Mouse (Mus musculus): ENCODE data around the gene Enkd1. TPM values are rescaled to one million over a fixed set of nuclear protein-coding genes. Genes with fewer than 3 reads are reported as not detected.

Enkd1 gene
- polyA plus RNA-seq, 1 experiment from 2014 or later, result 28.7 TPM

DNA sequence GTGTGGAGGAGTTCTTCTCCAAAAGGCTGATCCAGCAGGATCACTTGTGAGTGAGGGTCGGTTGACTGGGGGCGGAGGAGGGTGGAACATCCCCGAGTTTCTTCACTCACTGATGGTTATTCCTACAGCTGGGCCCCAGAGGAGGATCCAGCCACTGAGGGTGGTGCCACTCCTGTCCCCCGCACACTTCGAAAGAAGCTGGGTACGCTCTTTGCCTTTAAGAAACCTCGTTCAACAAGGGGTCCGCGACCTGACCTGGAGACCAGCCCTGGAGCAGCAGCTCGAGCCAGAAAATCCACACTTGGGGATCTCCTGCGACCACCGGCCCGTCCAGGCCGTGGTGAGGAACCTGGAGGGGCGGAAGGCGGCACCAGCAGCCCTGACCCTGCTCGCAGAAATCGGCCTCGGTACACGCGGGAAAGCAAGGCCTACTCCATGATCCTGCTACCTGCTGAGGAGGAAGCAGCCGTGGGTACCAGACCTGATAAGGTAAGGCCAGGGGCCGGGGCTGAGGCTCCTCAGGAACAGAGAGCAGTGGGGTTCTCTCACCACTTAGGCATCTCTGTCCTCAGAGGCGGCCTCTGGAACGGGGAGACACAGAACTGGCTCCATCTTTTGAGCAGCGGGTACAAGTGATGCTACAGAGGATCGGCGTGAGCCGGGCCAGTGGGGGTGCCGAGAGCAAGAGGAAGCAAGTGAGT lies 12.8 kb downstream of the Enkd1 start:
- Histone ChIP-seq H3K27me3 (ENCODE audit: insufficient read depth, low read length) (no peaks in the 10 kb centered on the region), H3K4me3 (ENCODE audit: low read depth, low read length) (no peak overlapping the region), H3K9me3 (ENCODE audit: low read depth, low read length) (no peaks in the 10 kb centered on the region), H3K9ac (no peak overlapping the region), H3K36me3 (ENCODE audit: insufficient read depth) (peaks cover 24% of the 10 kb centered on the region; the same call in 1 of the 2 replicates), H3K4me2 (no peak overlapping the region), H3K4me1 (ENCODE audit: insufficient read depth) (0 out of 2 replicates have a peak, but pooled peaks cover 10% of the 10 kb centered on the region), H3K27ac (ENCODE audit: low read depth) (no peak overlapping the region)
- DNase-seq (no peak), ATAC-seq (ENCODE audit: insufficient read depth) (no peak)
- WGBS, result 73% methylated on average over 30 of the region's 30 CpGs
- TF ChIP-seq CTCF (IDR thresholded peaks at IDR 0.05; ENCODE audit: low read depth), result no peak

DNA sequence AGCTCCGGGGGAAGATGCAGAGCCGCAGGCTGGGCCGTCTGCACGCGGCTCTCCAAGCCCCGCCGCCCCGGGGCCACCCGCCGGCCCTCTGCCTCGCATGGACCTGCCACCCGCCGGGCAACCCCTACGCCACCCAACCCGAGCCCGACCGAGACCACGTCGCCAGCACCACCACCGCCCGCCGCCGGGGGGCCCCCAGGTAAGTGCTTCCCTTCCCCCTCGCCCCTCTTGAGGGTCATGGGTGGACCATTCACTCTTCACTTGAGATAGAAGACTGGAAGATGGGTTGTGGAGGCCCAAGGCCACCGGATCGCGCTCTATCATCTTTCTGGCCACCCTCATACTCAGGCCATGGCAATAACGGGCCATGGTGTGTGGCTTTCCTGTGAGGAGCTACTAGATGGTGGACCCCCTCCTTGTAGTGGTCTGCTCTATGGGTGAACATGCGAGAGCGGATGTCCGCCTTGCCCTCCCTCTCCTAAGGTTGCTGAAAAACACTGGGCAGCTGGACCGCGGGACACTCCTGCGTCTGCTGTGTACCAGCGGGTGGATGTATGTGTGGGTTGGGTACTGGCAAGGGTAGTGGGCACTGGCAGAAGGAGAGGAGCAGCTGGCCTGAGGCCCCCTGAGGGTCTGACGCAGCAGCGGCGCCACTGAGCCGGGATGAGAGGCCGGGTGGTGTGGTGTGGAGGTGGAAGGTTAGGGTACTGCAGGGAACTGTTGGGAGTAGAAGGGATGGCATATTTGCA lies 13.8 kb downstream of the Enkd1 start:
- ATAC-seq (ENCODE audit: insufficient read depth), result peak; percentile 24; the same call in 1 of the 2 replicates

DNA sequence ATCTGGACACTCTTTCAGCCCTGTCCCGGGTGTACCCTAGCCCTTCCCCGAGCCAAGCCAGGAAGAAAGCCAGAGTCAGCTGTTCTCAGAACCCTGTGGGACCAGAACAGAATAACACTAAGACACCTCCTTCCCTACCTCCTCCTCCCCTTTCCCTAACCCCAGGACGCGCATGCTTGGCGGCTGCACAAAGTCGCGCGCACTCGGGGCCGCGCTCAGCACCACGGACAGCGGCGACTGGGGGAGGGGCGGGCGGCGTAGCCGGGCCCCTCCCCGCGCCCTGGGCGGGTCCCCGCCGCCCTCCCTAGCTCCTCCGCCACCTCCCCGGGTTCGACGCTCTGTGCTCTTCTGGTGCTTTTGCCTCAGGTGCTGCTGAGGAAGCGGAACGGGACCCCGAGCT lies 14.4 kb downstream of the Enkd1 start:
- peak overlapping the region; percentile 90 for H3K4me2 ChIP-seq
- H3K9ac ChIP-seq, result no peak overlapping the region; the same call in 1 of the 2 replicates
- H3K4me3 ChIP-seq (ENCODE audit: low read depth, low read length), result peak overlapping the region; percentile 44
- H3K4me1 ChIP-seq (ENCODE audit: insufficient read depth), result 0 out of 2 replicates have a peak, but pooled peaks cover 7% of the 10 kb centered on the region
- H3K9me3 ChIP-seq (ENCODE audit: low read depth, low read length), result no peaks in the 10 kb centered on the region
- no peaks in the 10 kb centered on the region for H3K27me3 ChIP-seq (ENCODE audit: insufficient read depth, low read length)
- DNase-seq (peak; percentile 73), ATAC-seq (ENCODE audit: insufficient read depth) (peak; percentile 52)
- no peak overlapping the region for H3K27ac ChIP-seq (ENCODE audit: low read depth)
- TF ChIP-seq CTCF (IDR thresholded peaks at IDR 0.05; ENCODE audit: low read depth), result no peak
- 2% methylated on average over 30 of the region's 30 CpGs for WGBS
- peaks cover 18% of the 10 kb centered on the region; the same call in 1 of the 2 replicates for H3K36me3 ChIP-seq (ENCODE audit: insufficient read depth)

More for the DNA sequence above, 13.8 kb downstream of the Enkd1 start:
- H3K9me3 ChIP-seq (ENCODE audit: low read depth, low read length), result no peaks in the 10 kb centered on the region
- 0 out of 2 replicates have a peak, but pooled peaks cover 7% of the 10 kb centered on the region for H3K4me1 ChIP-seq (ENCODE audit: insufficient read depth)
- no peak for DNase-seq
- WGBS, result 8% methylated on average over 37 of the region's 40 CpGs
- H3K27ac ChIP-seq (ENCODE audit: low read depth), result no peak overlapping the region
- H3K27me3 ChIP-seq (ENCODE audit: insufficient read depth, low read length), result no peaks in the 10 kb centered on the region
- peak; percentile 7; the same call in 1 of the 2 replicates for TF ChIP-seq CTCF (IDR thresholded peaks at IDR 0.05; ENCODE audit: low read depth)
- H3K36me3 ChIP-seq (ENCODE audit: insufficient read depth), result peaks cover 21% of the 10 kb centered on the region; the same call in 1 of the 2 replicates
- no peak overlapping the region; the same call in none of the 2 replicates for H3K9ac ChIP-seq
- H3K4me3 ChIP-seq (ENCODE audit: low read depth, low read length), result peak overlapping the region; percentile 44
- peak overlapping the region; percentile 90 for H3K4me2 ChIP-seq

DNA sequence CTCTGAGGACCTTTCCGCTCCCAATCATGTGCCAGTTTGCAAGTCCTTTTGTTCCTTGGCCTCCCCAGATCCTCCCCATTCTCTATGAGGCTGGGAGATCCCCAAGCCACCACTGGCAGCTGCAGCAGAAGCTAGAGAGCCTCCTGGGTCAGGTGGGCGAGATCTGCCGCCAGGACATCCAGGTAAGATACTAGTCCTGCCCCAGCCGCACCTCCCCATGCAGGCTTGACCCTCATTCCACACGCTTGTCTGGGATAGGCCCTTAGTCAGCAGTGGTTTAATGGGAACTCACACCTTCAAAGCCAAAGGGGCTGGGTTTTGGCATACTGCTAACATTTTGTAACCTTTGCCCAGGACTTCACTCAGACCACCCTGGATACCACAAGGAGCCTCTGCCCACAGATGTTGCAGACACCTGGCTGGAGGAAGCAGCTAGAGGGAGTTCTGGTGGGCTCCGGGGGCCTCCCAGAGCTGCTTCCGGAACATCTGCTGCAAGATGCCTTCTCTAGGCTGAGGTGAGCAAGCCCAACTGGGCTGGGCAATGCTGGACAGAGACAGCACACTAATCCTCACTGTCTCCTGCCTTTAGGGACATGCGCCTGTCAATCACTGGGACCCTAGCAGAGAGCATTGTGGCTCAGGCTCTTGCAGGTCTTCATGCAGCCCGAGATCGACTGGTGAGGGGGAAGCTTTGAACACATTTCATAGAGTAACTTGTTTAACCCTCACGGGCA lies 15.4 kb downstream of the Enkd1 start:
- no peaks in the 10 kb centered on the region for H3K27me3 ChIP-seq (ENCODE audit: insufficient read depth, low read length)
- ATAC-seq (ENCODE audit: insufficient read depth) (no peak), DNase-seq (no peak)
- H3K9ac ChIP-seq, result no peak overlapping the region
- WGBS, result 87% methylated on average over 11 of the region's 11 CpGs
- H3K9me3 ChIP-seq (ENCODE audit: low read depth, low read length), result no peaks in the 10 kb centered on the region
- H3K27ac ChIP-seq (ENCODE audit: low read depth), result no peak overlapping the region
- H3K36me3 ChIP-seq (ENCODE audit: insufficient read depth), result peaks cover 8% of the 10 kb centered on the region; the same call in 1 of the 2 replicates
- no peak overlapping the region for H3K4me3 ChIP-seq (ENCODE audit: low read depth, low read length)
- no peak for TF ChIP-seq CTCF (IDR thresholded peaks at IDR 0.05; ENCODE audit: low read depth)
- no peak overlapping the region for H3K4me2 ChIP-seq
- 0 out of 2 replicates have a peak, but pooled peaks cover 7% of the 10 kb centered on the region for H3K4me1 ChIP-seq (ENCODE audit: insufficient read depth)

DNA sequence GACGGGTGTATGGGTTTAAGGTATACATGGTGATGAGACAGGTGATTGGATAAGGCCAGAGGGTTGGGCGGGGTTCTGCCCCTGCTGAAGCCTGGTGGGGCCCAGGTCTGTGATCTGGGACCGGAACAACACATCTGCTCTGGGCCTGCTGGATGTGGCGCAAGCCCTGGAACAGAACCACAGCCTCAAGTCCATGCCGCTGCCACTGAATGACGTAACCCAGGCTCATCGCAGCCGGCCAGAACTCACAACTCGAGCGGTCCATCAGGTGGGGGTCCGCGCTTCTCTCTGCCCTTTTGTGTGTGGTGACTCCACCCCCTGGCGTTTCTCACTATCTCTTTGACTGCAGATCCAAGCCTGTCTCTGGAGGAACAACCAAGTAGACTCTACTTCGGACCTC lies 17.0 kb downstream of the Enkd1 start:
- no peak for ATAC-seq (ENCODE audit: insufficient read depth)
- TF ChIP-seq CTCF (IDR thresholded peaks at IDR 0.05; ENCODE audit: low read depth), result no peak
- 77% methylated on average over 14 of the region's 14 CpGs for WGBS

DNA sequence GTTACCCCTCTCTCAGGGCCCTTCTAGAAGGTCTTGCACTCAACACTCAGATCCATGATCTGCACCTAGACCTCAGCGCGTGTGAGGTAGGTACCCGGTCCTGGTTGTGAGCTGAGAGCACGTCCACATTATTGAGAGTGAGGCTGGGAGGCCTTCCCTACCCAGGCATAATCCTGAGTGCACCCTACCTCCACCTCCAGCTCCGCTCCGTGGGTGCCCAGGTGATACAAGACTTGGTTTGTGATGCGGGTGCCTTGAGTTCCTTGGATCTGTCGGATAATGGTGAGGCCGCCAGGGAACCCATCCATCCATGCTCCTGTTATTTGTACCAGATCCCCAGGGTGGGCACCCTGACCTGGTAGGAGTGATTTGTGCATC lies 18.0 kb downstream of the Enkd1 start:
- ATAC-seq (ENCODE audit: insufficient read depth) (no peak), DNase-seq (no peak)
- Histone ChIP-seq H3K4me1 (ENCODE audit: insufficient read depth) (0 out of 2 replicates have a peak, but pooled peaks cover 7% of the 10 kb centered on the region), H3K27me3 (ENCODE audit: insufficient read depth, low read length) (no peaks in the 10 kb centered on the region), H3K36me3 (ENCODE audit: insufficient read depth) (no peaks in the 10 kb centered on the region), H3K9ac (no peak overlapping the region), H3K4me2 (no peak overlapping the region), H3K27ac (ENCODE audit: low read depth) (no peak overlapping the region), H3K4me3 (ENCODE audit: low read depth, low read length) (no peak overlapping the region), H3K9me3 (ENCODE audit: low read depth, low read length) (no peaks in the 10 kb centered on the region)
- no peak for TF ChIP-seq CTCF (IDR thresholded peaks at IDR 0.05; ENCODE audit: low read depth)
- 83% methylated on average over 9 of the region's 9 CpGs for WGBS

More for the DNA sequence above, 17.0 kb downstream of the Enkd1 start:
- Histone ChIP-seq H3K4me3 (ENCODE audit: low read depth, low read length) (no peak overlapping the region), H3K4me2 (no peak overlapping the region), H3K27ac (ENCODE audit: low read depth) (no peak overlapping the region), H3K36me3 (ENCODE audit: insufficient read depth) (no peaks in the 10 kb centered on the region), H3K9ac (no peak overlapping the region), H3K9me3 (ENCODE audit: low read depth, low read length) (no peaks in the 10 kb centered on the region), H3K4me1 (ENCODE audit: insufficient read depth) (0 out of 2 replicates have a peak, but pooled peaks cover 7% of the 10 kb centered on the region), H3K27me3 (ENCODE audit: insufficient read depth, low read length) (no peaks in the 10 kb centered on the region)
- no peak for DNase-seq
